Mouse (Mus musculus) right cerebral cortex, postnatal 25 days (tissue): ENCODE results near the gene Pgp.

Experiments used
- DNase-seq: peaks from one replicate; pipeline ENCODE4 v3.0.0; 2022

Pgp gene

GRCm38 (mm10) chr17:24462932-24463331 lies 7.3 kb upstream of the Pgp start:
- DNase-seq: no peak

- DNase-seq: no peak
These were observed 6.6 kb upstream of the Pgp start for GRCm38 (mm10) chr17:24463374-24464133.

DNA sequence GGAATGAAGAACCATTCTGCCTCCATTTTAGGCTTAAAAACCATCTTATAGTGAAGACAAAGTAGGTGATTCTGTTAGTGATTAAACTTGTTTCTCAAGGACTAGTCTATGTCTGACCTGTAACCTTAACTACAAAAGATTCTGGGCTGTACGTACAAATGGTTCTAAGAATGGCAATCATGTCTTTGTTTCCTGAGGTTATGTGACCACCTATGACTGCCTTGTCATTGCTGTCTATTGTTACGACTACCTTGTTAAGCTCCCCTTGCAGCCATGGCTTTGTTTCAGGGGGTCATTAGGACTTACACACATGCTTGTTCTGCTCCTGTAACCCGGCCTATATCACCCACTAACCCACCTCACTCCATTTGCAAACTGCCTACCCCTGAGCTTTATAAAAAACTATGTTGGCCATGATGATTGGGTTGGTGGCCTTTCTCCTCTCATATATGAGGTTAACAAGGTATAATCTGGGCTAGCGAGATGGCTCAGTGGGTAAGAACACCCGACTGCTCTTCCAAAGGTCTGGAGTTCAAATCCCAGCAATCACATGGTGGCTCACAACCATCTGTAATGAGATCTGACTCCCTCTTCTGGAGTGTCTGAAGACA lies 1.5 kb upstream of the Pgp start:
- no peak for DNase-seq

GRCm38 (mm10) chr17:24469336-24469909 lies 769 bp upstream of the Pgp start:
- DNase-seq: no peak

DNA sequence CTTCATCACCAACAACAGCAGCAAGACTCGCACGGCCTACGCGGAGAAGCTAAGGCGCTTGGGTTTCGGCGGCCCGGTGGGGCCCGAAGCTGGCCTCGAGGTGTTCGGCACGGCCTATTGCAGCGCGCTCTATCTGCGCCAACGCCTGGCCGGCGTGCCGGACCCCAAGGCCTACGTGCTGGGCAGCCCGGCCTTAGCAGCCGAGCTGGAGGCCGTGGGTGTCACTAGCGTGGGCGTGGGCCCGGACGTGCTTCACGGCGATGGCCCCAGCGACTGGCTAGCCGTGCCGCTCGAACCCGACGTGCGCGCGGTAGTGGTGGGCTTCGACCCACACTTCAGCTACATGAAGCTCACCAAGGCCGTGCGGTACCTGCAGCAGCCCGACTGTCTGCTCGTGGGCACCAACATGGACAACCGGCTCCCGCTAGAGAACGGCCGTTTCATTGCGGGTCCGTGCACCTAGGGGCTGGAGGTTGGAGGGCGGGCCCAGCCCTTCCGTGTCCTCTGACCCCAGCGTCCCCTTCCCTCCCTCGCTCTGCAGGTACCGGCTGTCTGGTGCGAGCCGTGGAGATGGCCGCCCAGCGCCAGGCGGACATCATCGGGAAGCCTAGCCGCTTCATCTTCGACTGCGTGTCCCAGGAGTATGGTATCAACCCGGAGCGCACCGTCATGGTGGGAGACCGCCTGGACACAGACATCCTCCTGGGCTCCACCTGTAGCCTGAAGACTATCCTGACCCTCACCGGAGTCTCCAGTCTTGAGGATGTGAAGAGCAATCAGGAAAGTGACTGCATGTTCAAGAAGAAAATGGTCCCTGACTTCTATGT lies 722 bp downstream of the Pgp start:
- no peak for DNase-seq

DNA sequence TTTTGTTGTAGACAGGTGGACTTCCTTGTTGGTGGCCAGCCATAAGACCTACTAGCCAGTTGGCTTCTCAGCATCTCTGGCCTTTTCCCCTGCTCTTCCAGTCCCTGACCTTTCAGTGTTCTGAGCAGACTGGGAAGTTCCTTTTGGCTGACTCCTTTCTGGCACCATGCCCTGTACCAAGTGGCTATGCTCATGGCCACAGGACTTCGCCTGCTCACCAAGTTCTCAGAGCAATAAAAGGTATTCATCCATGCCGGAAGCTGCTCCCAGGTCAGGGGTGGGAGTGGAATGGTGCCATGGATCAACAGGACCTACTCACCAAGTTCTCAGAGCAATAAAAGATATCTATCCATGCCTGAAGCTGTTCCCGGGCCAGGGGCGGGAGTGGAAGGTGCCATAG lies 2.3 kb downstream of the Pgp start:
- no peak for DNase-seq

DNA sequence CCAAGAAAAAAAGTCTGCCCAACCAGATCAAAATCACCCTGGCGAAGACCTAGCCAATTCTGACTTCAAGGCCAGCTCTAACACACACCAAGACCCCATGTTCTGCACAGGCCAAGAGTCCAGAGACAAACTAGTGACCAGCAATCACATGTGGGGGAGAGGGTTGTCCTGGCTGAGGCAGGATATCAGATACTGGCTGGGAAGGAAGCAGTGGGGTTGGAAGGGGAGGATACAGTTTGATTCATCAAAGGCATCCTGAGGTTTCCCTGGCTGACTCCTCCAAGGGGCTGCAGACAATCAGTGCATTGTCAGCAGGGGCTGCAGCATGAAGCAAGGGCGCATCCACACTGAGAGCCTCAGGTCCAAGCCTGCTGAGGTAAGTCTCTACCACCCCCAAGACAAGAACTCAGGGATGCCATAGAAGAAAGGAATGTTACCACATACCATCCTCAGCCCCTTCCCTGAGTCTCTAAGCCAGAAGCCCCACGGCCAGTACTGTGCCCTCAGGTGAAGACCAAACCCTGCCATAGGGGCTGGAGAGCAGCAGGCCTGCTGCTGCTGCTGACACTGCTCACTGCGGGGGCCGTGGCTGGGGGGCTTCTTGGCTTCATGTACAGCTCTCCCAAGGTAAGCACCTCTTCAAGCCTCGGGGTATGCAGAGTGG lies 3.6 kb downstream of the Pgp start, which contains the start of gene Bricd5:
Gene Bricd5 (plus strand): TSS at position 273 of the 664 bp plus-strand sequence.
- no peak for DNase-seq

GRCm38 (mm10) chr17:24474557-24474956 lies 4.4 kb downstream of the Pgp start:
- no peak for DNase-seq

DNA sequence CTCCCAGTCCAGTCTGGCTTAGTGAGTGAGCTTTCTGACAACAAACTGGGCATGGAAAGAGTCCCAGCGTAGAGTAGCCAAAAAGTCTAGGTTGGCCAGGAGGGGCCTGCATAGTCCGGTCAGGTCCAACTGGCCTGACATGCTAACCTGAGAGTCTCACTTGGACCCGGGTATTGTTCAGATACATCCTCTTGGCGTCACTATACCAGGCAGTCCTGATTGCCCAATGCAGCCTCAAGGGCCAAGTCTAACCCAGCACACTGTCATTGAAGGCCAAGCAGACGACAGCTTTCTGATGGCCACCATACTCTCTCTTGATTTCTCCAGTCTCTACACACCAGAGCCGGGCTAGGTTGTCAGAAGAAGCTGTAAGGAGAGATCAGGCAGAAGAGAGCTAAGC lies 5.4 kb downstream of the Pgp start:
- no peak for DNase-seq

GRCm38 (mm10) chr17:24476022-24476776 lies 6.0 kb downstream of the Pgp start:
- no peak for DNase-seq

DNA sequence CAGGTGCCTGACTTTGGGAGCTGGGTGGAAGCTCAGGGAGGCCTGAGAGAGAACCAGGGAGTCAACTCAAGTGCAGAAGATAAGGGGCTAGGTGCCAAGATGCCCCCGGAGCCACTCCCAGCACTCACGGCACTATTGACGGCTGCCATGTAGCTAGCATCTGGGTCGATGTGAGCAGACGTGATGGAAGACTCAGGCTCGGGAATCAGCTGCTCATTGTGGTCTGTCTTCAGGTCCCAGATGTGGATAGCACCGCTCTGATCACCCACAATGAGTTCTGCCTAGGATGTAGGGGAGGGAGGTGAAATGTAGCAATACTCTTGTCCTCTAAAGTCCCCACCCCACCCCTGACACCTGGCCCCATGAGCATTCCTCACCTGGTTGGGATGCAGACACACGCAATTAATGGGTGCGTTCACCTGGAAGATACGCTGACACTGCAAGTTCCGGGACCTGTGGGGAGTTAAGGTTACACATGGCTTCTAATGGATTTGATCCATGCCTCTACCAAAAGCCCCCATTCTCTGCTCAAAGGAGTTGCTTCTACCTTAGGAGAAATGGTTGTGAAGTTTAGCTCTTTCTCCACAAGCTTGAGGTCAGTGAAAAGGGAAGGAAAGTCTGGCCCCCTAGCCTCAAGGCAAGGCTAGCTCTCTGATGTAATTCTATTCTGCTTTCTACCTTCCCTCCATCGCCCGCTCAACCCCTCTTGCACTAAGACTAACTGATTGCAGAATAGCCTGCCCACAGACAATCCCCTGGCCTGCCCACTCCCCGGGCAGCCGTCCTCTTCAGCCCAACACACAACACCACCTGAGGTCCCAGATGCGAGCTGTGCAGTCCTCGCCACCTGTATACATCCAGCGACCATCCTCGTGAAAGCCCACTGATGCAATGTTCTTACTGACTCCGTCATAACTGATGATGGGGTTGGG lies 7.1 kb downstream of the Pgp start:
- no peak for DNase-seq

DNA sequence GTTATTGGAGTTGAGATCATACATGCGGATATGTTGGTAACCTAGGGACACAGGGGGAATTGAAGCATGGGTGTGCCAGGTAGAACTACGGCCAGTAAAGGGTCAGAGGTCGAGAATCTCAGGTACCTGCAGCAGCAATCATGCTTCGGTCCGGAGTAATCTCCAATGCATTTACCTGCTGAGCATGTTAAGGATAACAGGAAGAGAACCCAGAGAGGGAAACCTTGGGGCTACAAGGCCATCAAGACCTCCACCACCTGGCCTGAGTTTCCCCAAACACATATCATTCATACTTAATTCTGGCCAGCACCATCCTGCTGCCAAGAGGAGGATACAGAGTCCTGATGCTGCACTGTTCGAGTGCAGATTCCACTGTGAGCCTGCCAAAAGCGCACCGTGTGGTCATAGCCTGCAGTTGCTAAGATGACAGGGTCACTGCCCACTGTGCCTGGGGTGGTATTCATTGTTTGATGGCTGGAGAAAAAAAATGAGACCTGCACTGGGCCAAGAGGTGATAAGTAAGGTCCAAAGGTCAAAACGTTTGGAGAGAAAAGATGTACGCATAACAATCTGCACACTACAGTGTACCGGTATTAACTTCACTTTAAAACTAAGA lies 7.9 kb downstream of the Pgp start:
- DNase-seq: no peak

DNA sequence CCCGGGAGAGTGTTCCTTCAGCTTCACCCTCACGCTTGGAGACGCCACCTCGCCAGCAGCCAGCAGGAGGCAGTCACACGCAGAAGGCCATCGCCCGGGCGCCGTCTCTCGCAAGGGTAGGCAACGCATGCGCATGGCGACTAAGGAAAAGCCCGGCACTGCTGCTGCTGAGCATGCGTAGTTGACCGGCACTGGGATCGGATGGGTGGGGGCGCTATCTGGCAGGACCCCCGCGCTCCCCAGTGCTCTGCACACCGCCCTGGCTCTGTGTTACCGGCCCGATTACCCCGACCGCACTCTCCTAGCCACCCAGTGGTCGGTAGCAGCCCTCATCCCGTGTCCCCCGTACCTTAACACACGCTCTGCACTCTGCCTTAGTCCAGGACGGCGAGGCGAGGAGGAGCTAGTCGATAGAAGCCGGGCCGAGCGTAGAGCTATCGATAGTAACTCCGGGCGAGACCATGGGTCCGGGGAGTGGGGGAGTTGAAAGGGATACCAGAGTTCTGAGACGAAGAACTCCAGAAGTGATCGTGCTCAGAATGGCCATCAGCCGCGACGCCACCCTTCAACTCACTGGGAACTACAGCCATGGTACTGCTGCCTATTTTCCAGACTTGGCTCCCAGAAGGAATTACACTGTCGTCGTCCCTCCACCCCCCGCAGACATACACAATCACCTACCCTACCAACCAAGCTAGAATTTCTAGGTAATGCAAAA lies 8.6 kb downstream of the Pgp start, which contains the start of gene Mlst8:
Gene Mlst8 (minus strand): TSS at position 416 of the 718 bp plus-strand sequence.
- DNase-seq: peak; percentile 97

- DNase-seq: no peak
These were observed 9.2 kb downstream of the Pgp start for GRCm38 (mm10) chr17:24479431-24479830.

GRCm38 (mm10) chr17:24480201-24480826 lies 10.1 kb downstream of the Pgp start:
- DNase-seq: no peak

DNA sequence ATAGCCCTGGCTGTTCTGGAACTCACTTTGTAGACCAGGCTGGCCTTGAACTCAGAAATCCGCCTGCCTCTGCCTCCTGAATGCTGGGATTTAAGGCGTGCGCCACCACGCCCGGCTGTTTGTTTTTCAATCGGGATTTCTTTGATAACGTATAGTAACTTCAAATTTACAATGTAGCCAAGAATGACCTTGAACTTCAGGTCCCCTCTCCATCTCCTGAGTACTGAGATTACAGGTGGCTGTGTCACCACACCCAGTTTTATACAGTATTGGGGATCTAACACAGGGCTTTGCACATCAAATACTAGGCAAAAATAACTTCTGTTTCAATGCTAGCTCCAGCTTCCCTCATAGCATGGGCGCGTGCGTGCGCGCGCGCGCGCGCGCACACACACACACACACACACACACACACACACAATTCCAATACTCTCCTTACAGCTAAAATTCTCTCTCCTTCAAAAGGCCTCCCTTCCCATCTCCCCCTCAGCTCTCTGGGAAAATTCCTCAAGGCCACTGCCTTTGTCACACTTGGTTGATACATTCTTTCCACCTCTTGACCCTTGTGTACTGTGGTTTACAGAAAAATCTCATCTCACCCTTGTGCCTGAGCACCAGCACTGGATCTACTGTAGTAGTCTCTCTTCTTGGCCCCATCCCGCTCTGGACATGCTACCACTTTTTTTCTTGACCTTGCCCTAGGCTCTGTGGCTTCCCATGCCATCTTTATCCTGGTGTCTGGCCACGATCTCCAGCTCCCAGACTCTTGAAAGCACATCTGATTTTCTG lies 11.0 kb downstream of the Pgp start:
- no peak for DNase-seq

DNA sequence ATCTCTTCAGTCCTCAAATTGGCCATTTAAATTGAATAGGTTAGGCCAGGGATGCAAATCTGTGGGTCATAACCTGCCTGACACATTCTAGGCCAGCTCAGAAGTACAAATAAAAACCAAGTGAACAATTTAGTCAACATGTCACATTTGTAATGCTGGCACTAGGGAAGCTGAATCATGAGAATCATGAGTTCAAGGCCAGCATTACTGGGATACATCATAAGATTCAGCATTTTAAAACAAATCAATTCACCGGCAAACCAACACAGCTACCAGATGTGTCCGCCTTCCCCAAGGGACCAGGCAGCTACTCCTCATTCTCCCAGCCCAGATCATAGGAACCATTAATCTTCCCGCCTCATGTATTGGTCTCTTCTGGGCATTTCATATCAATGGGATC lies 13.3 kb downstream of the Pgp start:
- DNase-seq: no peak
